Mouse (Mus musculus) stomach, postnatal 0 days (tissue): ENCODE data around the gene Bahcc1. TPM values are rescaled to one million over a fixed set of nuclear protein-coding genes. Genes with fewer than 3 reads are reported as not detected.

Experiments
- ATAC-seq: fragments of 200-750 bp; cut with Nextera tagmentation; 2 replicates; pipeline ENCODE4 v1.8.0; 2017; ENCODE audit not compliant: low FRiP score, low TSS enrichment
- DNase-seq: peaks from one replicate; pipeline ENCODE4 v3.0.0-alpha.2; 2016; ENCODE audit warnings: low spot score
- H3K27ac ChIP-seq: fragments of 300-500 bp; sonication (generic); replicated peaks from 2 replicates; pipeline ENCODE4 v1.5.1; 2014; ENCODE audit warnings: mild to moderate bottlenecking, control low read depth
- H3K27me3 ChIP-seq: fragments of 300-500 bp; sonication (generic); 2 replicates; pipeline ENCODE4 v1.6.1; 2014; ENCODE audit warnings: low read length; ENCODE audit not compliant: control insufficient read depth, insufficient read depth
- H3K36me3 ChIP-seq: fragments of 300-500 bp; sonication (generic); 2 replicates; pipeline ENCODE4 v1.6.1; 2014; ENCODE audit warnings: low read length, mixed read lengths; ENCODE audit not compliant: control insufficient read depth, insufficient read depth
- H3K4me1 ChIP-seq: fragments of 300-500 bp; sonication (generic); replicated peaks from 2 replicates; pipeline ENCODE4 v1.6.1; 2014; ENCODE audit warnings: antibody characterized with exemption; ENCODE audit not compliant: control insufficient read depth, insufficient read depth
- H3K4me2 ChIP-seq: fragments of 300-500 bp; sonication (generic); replicated peaks from 2 replicates; pipeline ENCODE4 v1.6.1; 2014; ENCODE audit warnings: low read depth, mild to moderate bottlenecking, control low read depth, moderate library complexity
- H3K4me3 ChIP-seq: fragments of 300-500 bp; sonication (generic); 2 replicates; pipeline ENCODE4 v1.5.1; 2014; ENCODE audit warnings: low read depth, low read length, control low read depth
- H3K9ac ChIP-seq: fragments of 300-500 bp; sonication (generic); 2 replicates; pipeline ENCODE4 v1.6.1; 2014; ENCODE audit warnings: mild to moderate bottlenecking, low read length, control low read depth, mixed read lengths
- H3K9me3 ChIP-seq: fragments of 300-500 bp; sonication (generic); 2 replicates; pipeline ENCODE4 v1.6.1; 2016; ENCODE audit warnings: low read length; ENCODE audit not compliant: control insufficient read depth
- CTCF ChIP-seq: IDR thresholded peaks from 2 replicates; pipeline ENCODE4 v1.5.1; 2016; ENCODE audit warnings: antibody characterized with exemption, low read depth, mild to moderate bottlenecking, moderate library complexity
- EP300 ChIP-seq: optimal IDR thresholded peaks from 2 replicates; pipeline ENCODE3; 2016; ENCODE audit warnings: antibody characterized with exemption
- WGBS: fragments of 180-500 bp; shearing (Covaris S2); extraction: QIAGEN DNeasy Blood & Tissue Kit; methylation state at CpG from one replicate; pipeline ENCODE4 v1.1.7; 2014; 5-methylcytosine and 5-hydroxymethylcytosine counted together
- polyA plus RNA-seq: library from polyadenylated mRNA; unstranded; fragments of >200 nt; fragmentation: Nextera tagmentation; extraction: Ambion mirVana; gene quantifications from 2 replicates; pipeline ENCODE4 v1.2.1, GENCODE M21; 2015

Bahcc1 gene
- polyA plus RNA-seq, 1 experiment from 2014 or later = 2.7 TPM

DNA sequence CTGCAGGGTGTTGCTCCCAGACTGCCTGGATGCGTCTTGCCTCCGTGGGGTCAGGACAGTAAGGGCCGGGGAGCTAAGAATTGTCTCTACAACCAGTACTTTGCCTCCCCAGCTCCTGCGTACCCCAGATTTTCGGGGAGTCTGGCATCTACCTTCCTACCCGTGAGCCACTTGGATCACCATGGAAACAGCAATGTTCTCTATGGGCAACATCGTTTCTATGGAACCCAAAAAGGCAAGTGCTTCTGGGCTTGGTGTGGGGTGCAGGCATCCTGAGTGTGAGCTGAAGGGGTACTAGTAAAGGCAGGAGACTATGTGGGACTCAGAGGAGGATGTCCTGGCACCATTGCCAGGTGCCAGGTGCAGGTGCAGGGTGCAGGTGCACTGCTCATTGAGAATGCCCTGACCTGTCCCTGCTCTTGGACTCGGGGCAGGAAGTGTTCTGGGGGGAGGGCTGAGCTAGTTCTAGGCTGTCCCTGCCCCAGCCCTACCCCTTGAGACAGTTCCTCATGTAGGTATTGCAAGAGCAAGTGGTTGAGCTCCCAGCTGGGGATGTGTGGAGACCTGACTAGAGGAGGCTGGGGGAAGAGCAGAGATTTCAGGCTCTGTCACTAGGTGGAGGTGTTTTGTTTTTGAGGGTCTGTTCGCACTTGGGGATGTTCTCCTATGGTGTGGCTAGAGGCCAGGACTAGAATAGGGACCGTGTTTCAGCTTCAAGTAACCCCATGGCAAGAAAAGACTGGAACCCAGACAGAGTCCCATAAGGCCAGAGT, 35.6 kb downstream of the Bahcc1 start:
- Histone ChIP-seq H3K4me3 (no peak overlapping the region), H3K4me1 (no peaks in the 10 kb centered on the region), H3K4me2 (no peak overlapping the region), H3K9ac (no peak overlapping the region), H3K36me3 (peaks cover 16% of the 10 kb centered on the region), H3K27ac (no peak overlapping the region), H3K27me3 (no peaks in the 10 kb centered on the region), H3K9me3 (no peaks in the 10 kb centered on the region)
- no peak for ATAC-seq
- DNase-seq = no peak
- TF ChIP-seq CTCF = peak; percentile 29; the same call in 1 of the 2 replicates
- TF ChIP-seq EP300 = no peak
- 86% methylated on average over 10 of the region's 10 CpGs for WGBS

DNA sequence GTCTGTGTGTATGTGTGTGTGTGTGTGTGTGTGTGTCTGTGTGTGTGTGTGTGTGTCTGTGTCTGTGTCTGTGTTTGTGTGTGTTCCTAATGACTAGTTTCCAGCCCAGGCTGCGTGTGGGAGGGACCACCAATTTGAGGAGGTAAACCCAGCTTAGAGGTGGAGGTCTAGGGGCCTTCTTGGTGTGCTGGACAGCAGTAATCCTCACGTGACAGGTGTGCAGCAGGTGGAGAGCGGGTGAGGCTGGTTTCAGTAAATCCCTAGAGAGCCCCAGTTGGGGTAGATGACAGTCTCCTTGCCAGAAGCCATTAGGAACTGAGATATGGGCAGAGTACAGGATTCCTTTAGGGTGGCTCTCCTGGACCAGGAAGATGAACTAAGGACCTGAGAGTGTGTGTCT, 36.3 kb downstream of the Bahcc1 start:
- Histone ChIP-seq H3K4me1 (no peaks in the 10 kb centered on the region), H3K9ac (no peak overlapping the region), H3K4me2 (no peak overlapping the region), H3K4me3 (no peak overlapping the region), H3K9me3 (no peaks in the 10 kb centered on the region), H3K27ac (no peak overlapping the region), H3K36me3 (peaks cover 18% of the 10 kb centered on the region), H3K27me3 (no peaks in the 10 kb centered on the region)
- ATAC-seq (no peak), DNase-seq (no peak)
- no peak for TF ChIP-seq CTCF
- TF ChIP-seq EP300 = no peak
- 93% methylated on average over 3 of the region's 3 CpGs for whole genome bisulfite sequencing

DNA sequence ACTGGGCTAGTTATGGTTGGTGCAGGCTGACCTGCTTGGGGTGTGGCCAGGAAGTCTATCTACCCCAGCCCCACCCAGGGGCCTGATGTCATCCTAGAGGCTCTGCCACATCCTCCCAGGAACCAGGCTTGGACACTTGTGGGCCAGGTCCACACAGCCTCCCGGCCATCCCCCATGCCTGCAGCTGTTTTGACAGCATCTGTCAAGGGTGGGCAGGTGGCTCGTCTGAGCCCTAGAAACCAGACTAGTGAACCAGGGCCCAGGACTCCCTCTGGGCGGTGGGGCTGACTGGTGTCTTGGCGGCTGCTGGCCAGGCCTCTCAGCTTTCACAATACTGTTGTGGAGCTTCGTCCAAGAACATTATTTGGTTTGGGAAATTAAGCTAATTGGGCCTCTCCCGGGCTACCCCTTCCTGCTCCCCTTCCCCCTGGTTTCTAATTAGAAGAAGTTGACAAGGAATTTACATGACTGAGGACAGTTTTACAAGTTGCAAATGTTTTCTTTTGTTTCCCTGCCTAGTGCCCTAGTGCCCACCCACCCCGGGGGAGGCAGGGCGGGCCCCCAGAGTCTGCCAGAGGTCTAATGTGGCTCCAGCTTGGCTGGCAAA, 36.9 kb downstream of the Bahcc1 start:
- Histone ChIP-seq H3K27me3 (no peaks in the 10 kb centered on the region), H3K36me3 (peaks cover 20% of the 10 kb centered on the region), H3K4me3 (no peak overlapping the region), H3K4me1 (no peaks in the 10 kb centered on the region), H3K4me2 (no peak overlapping the region), H3K9me3 (no peaks in the 10 kb centered on the region), H3K27ac (no peak overlapping the region), H3K9ac (no peak overlapping the region)
- no peak for TF ChIP-seq EP300
- TF ChIP-seq CTCF = no peak
- no peak for DNase-seq
- peak; percentile 40; the same call in 1 of the 2 replicates for ATAC-seq
- WGBS = 73% methylated on average over 8 of the region's 8 CpGs

- H3K36me3 ChIP-seq = peaks cover 25% of the 10 kb centered on the region
- TF ChIP-seq CTCF (no peak), EP300 (no peak)
- H3K27ac ChIP-seq = no peak overlapping the region
- WGBS = 82% methylated on average over 11 of the region's 11 CpGs
- no peak overlapping the region for H3K4me2 ChIP-seq
- no peaks in the 10 kb centered on the region for H3K27me3 ChIP-seq
- no peaks in the 10 kb centered on the region for H3K4me1 ChIP-seq
- no peak for DNase-seq
- ATAC-seq = no peak
- no peak overlapping the region for H3K9ac ChIP-seq
- no peak overlapping the region for H3K4me3 ChIP-seq
- H3K9me3 ChIP-seq = no peaks in the 10 kb centered on the region
Observed at GRCm38 (mm10) chr11:120279335-120279734, 46.6 kb downstream of the Bahcc1 start.

GRCm38 (mm10) chr11:120280281-120280773, 47.6 kb downstream of the Bahcc1 start:
- peaks cover 29% of the 10 kb centered on the region for H3K36me3 ChIP-seq
- H3K9me3 ChIP-seq = no peaks in the 10 kb centered on the region
- WGBS = 84% methylated on average over 25 of the region's 25 CpGs
- no peak for TF ChIP-seq EP300
- peak; percentile 70 for TF ChIP-seq CTCF
- no peak overlapping the region for H3K4me2 ChIP-seq
- DNase-seq (peak; percentile 52), ATAC-seq (no peak)
- no peaks in the 10 kb centered on the region for H3K4me1 ChIP-seq
- no peak overlapping the region for H3K4me3 ChIP-seq
- no peak overlapping the region; the same call in 1 of the 2 replicates for H3K27ac ChIP-seq
- H3K9ac ChIP-seq = no peak overlapping the region
- no peaks in the 10 kb centered on the region for H3K27me3 ChIP-seq

DNA sequence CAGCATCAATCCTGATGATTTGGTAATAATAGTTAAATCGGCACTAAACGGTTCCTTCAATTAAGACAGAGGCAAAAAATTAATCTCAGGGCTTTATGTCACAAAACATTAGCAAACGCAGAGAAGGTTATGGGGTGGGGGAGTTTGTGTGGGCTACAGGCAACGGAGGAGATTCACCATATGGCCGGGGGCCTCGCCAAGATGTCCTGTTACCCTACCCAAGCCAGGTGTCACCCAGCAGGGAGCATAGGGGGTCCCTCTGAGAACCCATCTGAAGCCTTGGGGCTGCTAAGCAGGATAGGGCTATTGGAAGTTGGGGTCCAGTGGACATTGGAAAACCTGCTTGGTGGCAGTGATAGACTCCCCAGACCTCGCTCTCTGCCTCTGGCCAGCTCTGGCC, 48.0 kb downstream of the Bahcc1 start:
- Histone ChIP-seq H3K27me3 (no peaks in the 10 kb centered on the region), H3K36me3 (peaks cover 29% of the 10 kb centered on the region), H3K4me1 (no peaks in the 10 kb centered on the region), H3K4me3 (no peak overlapping the region), H3K9ac (no peak overlapping the region), H3K4me2 (no peak overlapping the region), H3K9me3 (no peaks in the 10 kb centered on the region), H3K27ac (0 out of 2 replicates have a peak overlapping the region, but pooled peaks have one; percentile 13)
- DNase-seq (no peak), ATAC-seq (no peak)
- TF ChIP-seq EP300 (no peak), CTCF (no peak)
- 90% methylated on average over 7 of the region's 7 CpGs for WGBS
